Mouse (Mus musculus) heart, embryonic 15.5 days (tissue): ENCODE measurements at regions not wholly inside any gene's neighbourhood (a gene's known extent, or its start where the extent isn't known, plus 50 kb on each side); places are given as distances from the start of the nearest gene placed in this dataset.

Experiments used
- ATAC-seq: fragments of 200-750 bp; cut with Nextera tagmentation; replicated peaks from 2 replicates; pipeline ENCODE4 v1.8.0; 2017; ENCODE audit warnings: low read depth, moderate TSS enrichment; ENCODE audit not compliant: insufficient number of reproducible peaks, insufficient read depth, low FRiP score
- H3K27ac ChIP-seq: fragments of 300-500 bp; sonication (generic); 2 replicates; pipeline ENCODE4 v1.5.1; 2015; ENCODE audit warnings: mild to moderate bottlenecking, inconsistent platforms
- H3K27me3 ChIP-seq: fragments of 300-500 bp; sonication (generic); 2 replicates; pipeline ENCODE4 v1.6.1; 2015; ENCODE audit warnings: inconsistent platforms
- H3K36me3 ChIP-seq: fragments of 300-500 bp; sonication (generic); 2 replicates; pipeline ENCODE4 v1.6.1; 2015; ENCODE audit warnings: mild to moderate bottlenecking, inconsistent platforms
- H3K4me1 ChIP-seq: fragments of 300-500 bp; sonication (generic); replicated peaks from 2 replicates; pipeline ENCODE4 v1.6.1; 2015; ENCODE audit warnings: inconsistent platforms
- H3K4me2 ChIP-seq: fragments of 300-500 bp; sonication (generic); 2 replicates; pipeline ENCODE4 v1.6.1; 2015; ENCODE audit warnings: inconsistent platforms, mild to moderate bottlenecking, moderate library complexity
- H3K4me3 ChIP-seq: fragments of 300-500 bp; sonication (generic); 2 replicates; pipeline ENCODE4 v1.5.1; 2015; ENCODE audit warnings: mild to moderate bottlenecking, inconsistent platforms
- H3K9ac ChIP-seq: fragments of 300-500 bp; sonication (generic); 2 replicates; pipeline ENCODE4 v1.6.1; 2015; ENCODE audit warnings: mild to moderate bottlenecking, inconsistent platforms
- H3K9me3 ChIP-seq: fragments of 300-500 bp; sonication (generic); replicated peaks from 2 replicates; pipeline ENCODE4 v1.6.1; 2016; ENCODE audit warnings: inconsistent platforms
- WGBS: fragments of 180-500 bp; shearing (Covaris S2); methylation state at CpG from one replicate; pipeline ENCODE4 v1.1.7; 2015; ENCODE audit warnings: mixed read lengths; 5-methylcytosine and 5-hydroxymethylcytosine counted together

DNA sequence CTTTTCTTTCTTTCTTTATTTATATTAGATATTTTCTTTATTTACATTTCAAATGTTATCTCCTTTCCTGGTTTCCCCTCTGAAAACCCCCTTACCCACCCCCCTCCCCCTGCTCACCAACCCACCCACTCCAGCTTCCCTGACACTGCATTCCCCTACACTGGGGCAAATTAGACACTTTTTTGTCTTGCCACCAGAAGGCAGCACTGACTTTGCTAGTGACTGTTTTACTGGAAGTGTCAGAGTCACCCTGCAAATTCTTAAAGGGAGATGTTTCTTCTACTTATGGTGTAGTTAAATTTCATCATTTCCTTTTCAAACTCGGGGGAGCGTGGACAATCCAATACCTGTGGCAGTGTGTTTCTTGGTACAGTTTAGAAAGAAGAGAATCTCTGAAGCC is 72.1 kb upstream of the Apob start:
- Histone ChIP-seq H3K4me1 (0 out of 2 replicates have a peak, but pooled peaks cover 2% of the 10 kb centered on the region), H3K27ac (no peak overlapping the region), H3K4me3 (no peak overlapping the region), H3K4me2 (no peak overlapping the region), H3K9me3 (no peaks in the 10 kb centered on the region), H3K36me3 (no peaks in the 10 kb centered on the region), H3K27me3 (no peaks in the 10 kb centered on the region), H3K9ac (no peak overlapping the region)
- 78% methylated on average over 2 of the region's 2 CpGs for WGBS
- no peak for ATAC-seq

DNA sequence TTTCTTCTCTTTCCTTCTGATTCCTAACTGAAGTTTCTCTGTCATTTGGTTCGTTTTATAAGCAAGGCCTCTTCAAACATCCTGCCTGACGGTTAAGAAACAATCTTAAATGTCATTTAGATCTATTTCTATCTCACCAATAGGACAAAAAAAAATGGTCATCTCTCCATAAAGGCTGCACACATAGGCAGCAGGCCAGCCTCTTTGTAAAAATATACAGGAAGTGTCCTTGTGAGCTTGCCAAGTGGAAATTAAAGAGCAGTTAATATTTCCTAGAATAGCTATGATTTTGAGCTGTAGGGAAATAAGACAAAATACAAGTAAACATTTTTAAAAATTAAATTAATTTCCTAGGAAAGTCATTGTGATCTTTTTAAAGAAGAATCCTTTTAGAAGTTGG is 70.6 kb upstream of the Apob start:
- no peaks in the 10 kb centered on the region for H3K27me3 ChIP-seq
- H3K4me3 ChIP-seq, result no peak overlapping the region
- no peak overlapping the region for H3K27ac ChIP-seq
- no peak overlapping the region for H3K4me2 ChIP-seq
- ATAC-seq, result no peak
- no peaks in the 10 kb centered on the region for H3K9me3 ChIP-seq
- no peak overlapping the region for H3K9ac ChIP-seq
- 0 out of 2 replicates have a peak, but pooled peaks cover 2% of the 10 kb centered on the region for H3K4me1 ChIP-seq
- no peaks in the 10 kb centered on the region for H3K36me3 ChIP-seq
- WGBS, result 35% methylated on average over 2 of the region's 2 CpGs

DNA sequence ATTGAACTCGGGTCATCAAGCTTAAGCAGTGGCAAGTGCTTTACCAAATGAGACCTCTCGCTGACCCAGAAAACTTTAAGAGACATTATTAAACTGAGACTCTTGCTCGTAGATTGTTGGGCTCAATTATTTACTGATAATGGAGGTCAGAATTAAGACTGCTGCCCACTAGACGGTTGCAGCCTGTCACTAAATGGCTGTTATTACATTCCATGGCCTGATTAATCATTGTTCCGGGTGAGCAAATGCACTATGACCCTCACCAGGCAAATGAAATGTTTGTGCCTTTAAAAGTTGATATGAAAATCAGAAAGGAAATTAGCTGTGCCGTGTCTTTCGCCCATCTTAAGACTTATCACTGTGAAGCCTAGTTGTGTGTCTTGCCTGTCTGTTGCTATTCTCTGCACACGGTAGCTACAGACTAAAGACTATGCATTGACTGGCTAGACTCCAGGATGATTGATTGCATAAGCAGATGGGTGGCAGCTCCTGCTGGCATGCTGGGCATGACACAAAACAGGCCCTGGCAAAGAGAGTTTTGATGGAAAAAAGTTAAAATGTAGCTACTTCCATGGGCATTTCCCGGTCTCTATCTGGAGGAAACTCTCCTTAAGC is 67.6 kb upstream of the Apob start:
- no peak for ATAC-seq
- no peaks in the 10 kb centered on the region for H3K9me3 ChIP-seq
- H3K4me2 ChIP-seq, result no peak overlapping the region
- H3K9ac ChIP-seq, result no peak overlapping the region
- H3K27me3 ChIP-seq, result no peaks in the 10 kb centered on the region
- WGBS, result 65% methylated on average over 9 of the region's 9 CpGs
- H3K4me3 ChIP-seq, result no peak overlapping the region
- no peak overlapping the region for H3K27ac ChIP-seq
- 0 out of 2 replicates have a peak, but pooled peaks cover 2% of the 10 kb centered on the region for H3K4me1 ChIP-seq
- H3K36me3 ChIP-seq, result no peaks in the 10 kb centered on the region

DNA sequence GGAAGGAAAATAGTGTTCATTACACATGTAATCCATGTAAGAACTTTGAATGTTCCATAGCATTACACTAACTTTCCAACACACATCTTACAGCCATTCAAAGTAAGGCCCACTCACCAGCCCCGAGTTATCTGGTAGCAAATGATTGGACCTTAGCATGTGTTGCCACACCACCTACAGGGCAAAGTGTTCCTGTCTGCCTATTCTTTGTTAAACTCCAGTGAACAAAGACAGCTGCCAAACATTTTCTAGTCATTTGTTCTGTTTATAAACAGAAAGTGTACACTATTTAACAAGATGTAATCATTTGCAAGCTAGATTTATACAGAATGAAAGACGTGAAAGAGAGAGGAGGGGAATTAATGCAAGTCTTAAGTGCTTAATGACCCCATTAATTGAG is 66.9 kb upstream of the Apob start:
- H3K27ac ChIP-seq, result no peak overlapping the region
- H3K4me1 ChIP-seq, result 0 out of 2 replicates have a peak, but pooled peaks cover 2% of the 10 kb centered on the region
- ATAC-seq, result no peak
- H3K4me3 ChIP-seq, result no peak overlapping the region
- H3K9ac ChIP-seq, result no peak overlapping the region
- 59% methylated on average over 2 of the region's 2 CpGs for WGBS
- no peaks in the 10 kb centered on the region for H3K36me3 ChIP-seq
- no peaks in the 10 kb centered on the region for H3K9me3 ChIP-seq
- no peak overlapping the region for H3K4me2 ChIP-seq
- no peaks in the 10 kb centered on the region for H3K27me3 ChIP-seq

DNA sequence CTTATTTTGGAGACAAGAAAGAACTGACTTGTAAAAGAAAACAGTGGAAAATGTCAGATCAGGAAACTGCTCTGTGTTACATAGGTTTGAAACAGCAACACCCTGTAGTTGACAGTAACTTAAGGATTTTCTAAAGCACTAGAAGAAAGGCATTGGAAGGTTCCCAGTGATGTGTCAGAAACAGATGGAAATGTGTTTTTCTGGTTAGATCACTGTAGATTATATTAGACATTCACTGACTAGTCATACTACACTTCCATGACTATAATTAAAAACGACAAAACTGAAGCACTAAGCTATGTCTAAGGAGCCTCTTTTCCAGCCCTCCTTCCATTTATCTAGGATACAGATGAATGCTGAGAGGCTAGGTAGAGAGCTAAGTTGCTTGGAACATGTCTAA is 59.1 kb upstream of the Apob start:
- no peak overlapping the region for H3K4me2 ChIP-seq
- H3K27ac ChIP-seq, result no peak overlapping the region
- no peak for ATAC-seq
- whole genome bisulfite sequencing, result 76% methylated on average over 1 of the region's 1 CpGs
- H3K9me3 ChIP-seq, result no peaks in the 10 kb centered on the region
- no peaks in the 10 kb centered on the region for H3K27me3 ChIP-seq
- 0 out of 2 replicates have a peak, but pooled peaks cover 2% of the 10 kb centered on the region for H3K4me1 ChIP-seq
- no peak overlapping the region for H3K9ac ChIP-seq
- H3K36me3 ChIP-seq, result no peaks in the 10 kb centered on the region
- no peak overlapping the region for H3K4me3 ChIP-seq

DNA sequence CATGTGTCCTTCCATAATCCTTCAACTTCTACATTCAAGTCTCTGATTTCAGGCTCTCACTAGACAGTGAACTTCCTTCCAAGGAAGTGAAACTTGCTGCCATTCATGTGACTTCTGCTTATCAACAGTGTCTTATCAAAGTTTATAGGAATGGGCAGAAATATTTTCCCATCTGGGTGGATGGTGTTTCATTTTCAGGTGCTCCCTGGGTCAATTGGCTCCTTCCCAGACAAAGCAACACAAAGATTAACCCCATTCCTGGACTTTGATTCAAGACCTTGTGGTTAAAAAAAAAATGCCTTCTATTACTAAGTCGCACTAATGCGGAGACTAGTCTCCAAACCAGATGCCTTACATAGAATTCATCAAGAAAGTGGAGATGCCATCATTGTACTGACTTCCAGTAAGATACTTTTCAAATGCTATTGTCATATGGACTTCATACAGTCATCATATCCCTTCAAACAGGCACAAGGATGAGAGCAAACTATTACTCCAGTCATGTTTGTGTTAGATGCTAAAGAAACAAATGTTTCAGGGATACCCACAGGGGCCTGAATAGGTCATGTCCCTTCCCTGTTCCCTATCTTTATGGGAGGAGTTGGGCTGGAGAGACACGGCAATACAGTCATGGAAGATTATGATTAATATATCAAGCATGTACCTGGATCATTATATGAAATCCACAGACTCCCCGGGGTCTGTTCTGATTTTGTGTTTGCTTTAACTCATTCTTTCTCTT is 58.3 kb upstream of the Apob start:
- 69% methylated on average over 4 of the region's 4 CpGs for WGBS
- Histone ChIP-seq H3K27ac (no peak overlapping the region), H3K4me2 (no peak overlapping the region), H3K9me3 (no peaks in the 10 kb centered on the region), H3K4me1 (0 out of 2 replicates have a peak, but pooled peaks cover 2% of the 10 kb centered on the region), H3K9ac (no peak overlapping the region), H3K27me3 (no peaks in the 10 kb centered on the region), H3K4me3 (no peak overlapping the region), H3K36me3 (no peaks in the 10 kb centered on the region)
- ATAC-seq, result no peak

DNA sequence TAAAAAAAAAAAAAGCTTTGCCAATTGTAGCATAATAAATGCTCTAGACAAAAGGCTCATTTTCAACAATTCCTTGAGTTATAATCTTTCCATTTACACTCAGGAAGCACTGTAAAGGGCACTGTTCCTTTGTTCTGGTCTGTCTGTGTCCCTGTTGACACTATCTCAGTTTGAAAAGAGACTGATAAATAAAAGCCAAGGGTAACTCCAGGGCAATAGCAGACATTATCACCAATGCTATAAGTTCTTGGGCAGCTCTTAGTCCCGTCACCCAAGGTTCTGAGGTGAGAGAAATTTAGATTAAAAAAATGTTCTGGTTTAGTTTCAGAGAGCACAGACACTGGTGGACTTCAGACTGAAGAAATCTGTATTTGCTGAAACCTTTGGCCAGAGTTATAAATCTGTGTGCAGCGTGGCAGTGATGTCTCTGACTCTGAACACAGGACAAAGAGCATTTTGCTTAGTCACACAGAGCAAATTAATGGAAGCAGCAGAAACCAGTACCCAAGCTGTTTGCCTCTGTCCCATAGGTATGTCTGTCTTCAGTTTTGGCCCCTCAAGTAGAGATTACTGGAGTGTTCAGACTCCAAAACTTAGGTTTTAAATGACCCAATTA is 57.6 kb upstream of the Apob start:
- Histone ChIP-seq H3K4me2 (no peak overlapping the region), H3K9me3 (no peaks in the 10 kb centered on the region), H3K4me3 (no peak overlapping the region), H3K9ac (no peak overlapping the region), H3K27me3 (no peaks in the 10 kb centered on the region), H3K4me1 (0 out of 2 replicates have a peak, but pooled peaks cover 2% of the 10 kb centered on the region), H3K27ac (no peak overlapping the region), H3K36me3 (no peaks in the 10 kb centered on the region)
- ATAC-seq, result no peak
- WGBS, result 47% methylated on average over 2 of the region's 2 CpGs

DNA sequence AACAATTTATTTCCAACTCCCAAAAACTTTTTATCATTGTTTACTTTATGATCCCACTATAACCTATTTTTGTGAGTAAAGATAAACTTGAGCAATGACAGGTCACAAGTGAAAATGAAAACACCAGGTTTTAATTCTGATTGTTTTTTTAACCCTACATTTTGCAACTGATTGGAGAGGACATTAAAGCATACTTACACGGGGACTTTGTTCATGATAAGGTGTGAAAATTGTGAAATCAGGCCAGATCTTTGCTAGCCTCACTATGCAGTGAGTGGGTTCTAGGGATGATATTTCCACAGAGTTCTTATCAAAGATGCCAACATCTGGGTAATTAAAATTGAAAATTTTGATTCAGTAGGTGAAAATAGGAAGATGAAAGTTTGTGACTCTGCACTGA is 56.6 kb upstream of the Apob start:
- H3K36me3 ChIP-seq, result no peaks in the 10 kb centered on the region
- 0 out of 2 replicates have a peak, but pooled peaks cover 2% of the 10 kb centered on the region for H3K4me1 ChIP-seq
- no peaks in the 10 kb centered on the region for H3K9me3 ChIP-seq
- WGBS, result 57% methylated on average over 1 of the region's 1 CpGs
- H3K4me3 ChIP-seq, result no peak overlapping the region
- no peak overlapping the region for H3K27ac ChIP-seq
- H3K9ac ChIP-seq, result no peak overlapping the region
- no peaks in the 10 kb centered on the region for H3K27me3 ChIP-seq
- no peak overlapping the region for H3K4me2 ChIP-seq
- no peak for ATAC-seq
